Mouse (Mus musculus) embryo, embryonic 11.5 days (tissue): ENCODE results near the gene Trpm6.
A peak's percentile ranks its signal among the peaks of the same experiment; 100 is the strongest.

Experiments
- DNase-seq: peaks from one replicate; pipeline ENCODE4 v3.0.0-alpha.2; 2012; ENCODE audit warnings: low read depth, low spot score

The Trpm6 gene

GRCm38 (mm10) chr19:18771048-18771447 is 21.3 kb downstream of the Trpm6 start:
- DNase-seq, result no peak

DNA sequence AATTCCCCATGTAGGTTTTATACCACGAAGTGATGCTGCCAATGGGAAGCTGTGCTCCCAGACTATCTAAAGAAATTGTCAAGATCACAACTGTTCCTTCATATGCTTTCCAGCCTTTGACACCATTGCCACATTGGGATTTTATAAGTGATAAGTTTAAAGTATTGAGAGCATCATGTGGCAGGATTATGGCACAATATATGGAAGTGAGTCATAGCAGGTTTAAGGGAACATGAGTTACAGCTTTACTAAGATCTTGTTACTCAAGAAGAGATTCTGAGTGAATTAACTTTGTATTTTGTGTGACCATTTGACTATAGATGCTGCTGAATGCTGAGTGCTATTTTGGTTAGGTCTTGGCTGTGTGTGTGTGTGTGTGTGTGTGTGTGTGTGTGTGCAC is 21.8 kb downstream of the Trpm6 start:
- DNase-seq, result no peak

DNA sequence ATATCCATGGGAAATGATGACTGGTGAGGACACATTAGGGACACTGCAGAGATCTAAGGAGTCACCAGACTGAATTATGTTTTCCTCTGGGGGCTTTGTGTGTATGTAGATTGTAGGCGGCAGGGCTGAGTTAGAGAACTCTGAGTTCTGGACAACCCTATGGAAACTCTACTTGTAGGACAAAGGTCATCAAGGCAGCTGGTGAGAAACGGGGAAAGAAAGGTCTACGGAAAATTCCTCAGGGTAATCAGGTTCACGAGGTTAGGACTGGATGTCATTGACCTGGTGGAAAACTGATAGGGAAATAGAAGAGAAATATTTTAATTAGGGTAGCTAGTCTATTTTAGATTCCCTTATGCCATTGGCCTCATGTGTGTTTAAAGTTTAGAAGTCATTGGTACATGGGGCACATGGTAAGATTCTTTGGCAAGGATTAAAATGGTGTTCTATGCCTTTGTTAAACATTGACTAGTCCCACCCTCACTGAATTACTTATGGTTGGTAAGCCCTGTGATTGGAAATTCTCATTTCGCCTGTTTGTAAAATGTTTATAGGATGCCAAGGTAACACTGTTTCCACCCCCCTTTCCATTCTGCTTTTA is 23.2 kb downstream of the Trpm6 start:
- DNase-seq, result no peak

DNA sequence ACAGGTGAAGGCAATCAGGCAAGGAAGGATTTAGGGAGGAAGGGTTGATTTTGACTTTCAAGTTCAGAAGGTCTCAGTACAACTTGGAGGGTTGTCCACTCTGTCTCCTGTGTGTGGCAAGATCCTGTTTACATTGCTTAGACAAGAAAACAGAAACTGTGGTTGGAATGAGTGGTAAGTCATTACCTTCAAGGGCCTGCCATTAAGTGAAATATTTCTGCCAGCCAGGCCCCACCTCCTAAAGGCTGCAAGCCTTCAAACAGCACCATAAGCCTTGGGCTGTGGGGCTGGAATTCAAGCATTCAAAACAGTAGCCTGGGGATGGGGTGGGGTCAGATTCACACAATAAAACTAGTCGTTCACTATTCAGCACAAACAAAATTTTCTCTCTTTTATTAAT is 24.3 kb downstream of the Trpm6 start:
- DNase-seq, result no peak

DNA sequence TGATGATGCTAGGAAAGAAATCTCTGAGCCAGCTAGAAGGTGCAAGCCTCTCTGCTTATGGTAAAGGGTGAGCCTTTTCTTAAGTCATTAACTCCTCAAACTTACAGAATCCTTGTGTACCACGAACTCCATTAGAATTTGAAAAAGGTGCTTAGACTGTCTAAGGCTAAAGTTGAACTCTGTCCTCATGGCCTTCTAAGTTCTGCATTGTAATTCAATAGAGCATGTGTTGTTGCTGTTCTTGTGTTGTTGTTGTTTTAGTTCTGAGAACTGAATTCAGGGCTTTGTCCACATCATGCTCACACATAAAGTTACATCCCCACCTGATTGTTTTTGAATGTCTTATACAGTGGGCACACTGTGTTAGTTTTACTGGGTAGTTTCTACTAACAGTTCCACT is 49.9 kb downstream of the Trpm6 start:
- no peak for DNase-seq

DNA sequence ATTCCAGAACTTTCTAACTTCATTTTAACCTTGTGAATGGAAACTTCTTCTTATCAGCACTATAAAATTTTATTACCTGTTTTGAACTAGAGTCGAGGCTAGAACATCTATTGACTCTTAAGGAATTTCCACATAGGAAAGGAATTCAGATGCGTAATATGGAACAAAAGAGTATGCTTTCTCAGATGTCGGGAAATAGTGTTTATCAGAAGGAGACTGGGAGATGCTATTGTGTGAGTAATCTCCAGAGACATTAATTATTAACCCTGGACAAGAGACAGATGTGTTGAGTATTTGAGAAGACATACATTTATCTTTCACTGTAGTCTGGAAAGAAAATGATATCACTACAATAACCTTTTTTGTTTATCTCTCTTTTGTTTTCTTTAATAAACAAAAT is 61.5 kb downstream of the Trpm6 start:
- DNase-seq, result no peak

GRCm38 (mm10) chr19:18815170-18815569 is 65.4 kb downstream of the Trpm6 start:
- no peak for DNase-seq

GRCm38 (mm10) chr19:18817425-18817824 is 67.6 kb downstream of the Trpm6 start:
- no peak for DNase-seq

DNA sequence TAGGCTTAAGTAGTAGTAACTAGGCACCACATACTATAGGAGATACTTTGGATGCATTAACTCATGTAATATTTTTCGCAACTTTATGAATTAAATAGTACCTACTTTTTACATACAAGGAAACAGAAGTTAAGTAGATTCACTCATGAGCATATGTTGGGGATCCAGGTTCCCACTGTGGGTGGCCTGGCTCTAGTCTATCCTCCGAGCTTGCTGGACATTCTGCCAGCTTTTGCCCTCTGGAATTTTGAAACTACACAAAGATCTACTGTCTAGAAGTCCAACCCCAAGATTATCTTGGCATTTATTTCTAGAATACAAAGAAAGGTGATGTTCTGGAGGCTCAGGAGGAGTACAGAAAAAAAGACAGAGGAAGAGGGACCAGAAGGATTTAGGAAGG is 78.8 kb downstream of the Trpm6 start:
- DNase-seq, result no peak

DNA sequence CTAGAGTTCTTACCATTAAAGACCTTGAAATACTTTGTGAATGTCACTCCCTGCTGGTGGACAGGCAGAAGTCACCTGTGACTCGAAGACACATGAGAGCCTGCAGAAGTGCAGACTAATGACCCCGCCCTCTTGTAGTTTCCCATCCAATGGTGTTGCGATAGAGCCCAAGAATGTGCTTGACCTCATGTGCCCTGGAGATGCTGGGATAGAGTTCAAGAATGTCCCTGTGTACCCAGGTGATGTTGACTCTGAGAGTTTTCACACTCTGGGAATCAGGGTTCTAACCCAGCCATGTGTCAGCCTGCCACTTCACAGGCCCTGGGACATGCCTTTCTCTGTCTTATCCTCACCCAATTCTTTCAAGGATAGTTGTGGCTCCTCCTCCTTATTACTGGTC is 81.4 kb downstream of the Trpm6 start:
- no peak for DNase-seq

DNA sequence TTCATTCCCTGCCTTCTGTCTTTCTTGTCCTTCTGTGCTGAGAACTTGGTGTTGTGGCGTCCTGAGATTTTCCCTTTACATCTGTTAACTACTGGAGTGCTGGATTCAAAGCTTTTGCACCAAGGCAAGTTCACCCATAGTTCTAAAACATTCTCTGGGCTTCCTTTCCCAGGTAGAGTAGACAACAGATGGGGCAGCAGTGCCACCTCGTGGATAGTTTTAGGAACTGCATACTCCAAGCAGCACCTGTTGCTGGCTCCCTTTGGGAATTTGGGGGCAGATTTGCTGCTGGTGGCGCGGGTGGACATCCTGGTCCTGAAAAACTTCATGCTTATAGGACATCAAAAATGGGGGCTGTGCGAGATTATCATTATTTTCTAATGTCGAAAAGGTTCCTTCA is 85.2 kb downstream of the Trpm6 start:
- DNase-seq, result peak; percentile 53

GRCm38 (mm10) chr19:18841789-18842562 is 92.2 kb downstream of the Trpm6 start:
- no peak for DNase-seq

- no peak for DNase-seq
These were observed 92.8 kb downstream of the Trpm6 start for GRCm38 (mm10) chr19:18842626-18843025.

- DNase-seq, result no peak
These were observed 96.6 kb downstream of the Trpm6 start for GRCm38 (mm10) chr19:18846336-18846735.

GRCm38 (mm10) chr19:18868311-18868710 is 118.5 kb downstream of the Trpm6 start:
- no peak for DNase-seq

GRCm38 (mm10) chr19:18872792-18873569 is 123.2 kb downstream of the Trpm6 start:
- DNase-seq, result no peak

DNA sequence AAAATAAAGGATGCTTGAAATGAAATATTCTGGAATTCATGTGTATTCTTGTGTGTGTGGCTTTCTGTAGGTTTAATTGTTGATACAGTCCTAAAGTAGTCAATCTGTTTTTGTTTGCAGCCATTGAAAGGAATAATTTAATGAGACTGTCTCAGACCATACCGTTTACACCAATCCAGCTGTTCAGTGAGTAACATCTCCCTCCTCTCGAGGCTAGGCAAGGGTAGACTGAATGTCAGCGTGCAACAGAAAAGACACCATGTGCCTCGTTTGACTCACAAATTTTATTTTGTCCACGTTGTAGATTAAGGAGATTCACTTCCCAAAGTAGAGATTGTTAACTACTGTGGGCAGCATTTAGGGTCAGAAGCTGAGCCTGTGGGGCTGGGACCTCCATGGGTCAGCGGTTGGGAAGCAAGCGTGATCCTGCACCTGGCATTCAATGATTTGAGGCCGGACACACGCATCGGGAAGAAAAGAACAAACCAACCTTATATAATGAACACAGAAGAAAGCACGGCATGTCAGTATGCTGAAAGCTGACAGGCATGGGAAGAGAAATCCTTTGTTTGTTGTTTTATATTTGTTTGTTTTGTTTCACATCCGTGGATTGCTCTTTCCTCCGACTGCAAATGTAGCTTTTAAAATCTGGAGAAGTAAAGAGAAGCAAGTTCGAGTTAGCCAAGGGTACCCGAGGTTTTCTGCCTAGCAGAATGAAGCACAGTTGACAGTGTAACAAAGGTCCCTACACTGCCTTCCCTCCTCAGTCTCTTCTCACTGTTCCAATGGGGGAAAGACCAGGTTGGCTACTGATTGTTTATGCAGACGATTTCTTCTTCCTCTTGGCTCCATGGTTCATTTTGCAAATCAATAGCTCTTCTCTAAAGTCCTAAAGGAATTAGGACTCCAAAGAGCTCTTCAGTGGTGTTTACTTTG is 124.2 kb downstream of the Trpm6 start:
- no peak for DNase-seq

DNA sequence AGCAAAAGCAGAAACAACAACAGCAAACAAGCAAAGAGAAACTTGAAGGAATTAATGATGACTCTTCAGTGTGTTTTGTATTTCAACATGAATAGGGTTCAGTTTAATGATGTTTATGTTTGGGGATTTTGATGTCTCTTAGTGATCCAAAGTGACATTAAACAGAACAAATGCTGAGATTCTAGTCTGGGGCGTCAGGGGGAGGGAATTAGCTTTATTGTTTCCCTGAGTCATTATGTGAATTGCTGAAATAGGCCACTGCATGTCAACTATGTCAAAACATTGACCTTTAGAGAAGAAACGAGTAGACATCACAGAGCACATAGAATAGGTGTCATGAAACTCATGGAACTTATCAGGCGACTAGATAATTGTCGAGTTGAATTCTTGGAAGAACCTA is 129.5 kb downstream of the Trpm6 start:
- DNase-seq, result no peak

GRCm38 (mm10) chr19:18881162-18881561 is 131.4 kb downstream of the Trpm6 start:
- no peak for DNase-seq

DNA sequence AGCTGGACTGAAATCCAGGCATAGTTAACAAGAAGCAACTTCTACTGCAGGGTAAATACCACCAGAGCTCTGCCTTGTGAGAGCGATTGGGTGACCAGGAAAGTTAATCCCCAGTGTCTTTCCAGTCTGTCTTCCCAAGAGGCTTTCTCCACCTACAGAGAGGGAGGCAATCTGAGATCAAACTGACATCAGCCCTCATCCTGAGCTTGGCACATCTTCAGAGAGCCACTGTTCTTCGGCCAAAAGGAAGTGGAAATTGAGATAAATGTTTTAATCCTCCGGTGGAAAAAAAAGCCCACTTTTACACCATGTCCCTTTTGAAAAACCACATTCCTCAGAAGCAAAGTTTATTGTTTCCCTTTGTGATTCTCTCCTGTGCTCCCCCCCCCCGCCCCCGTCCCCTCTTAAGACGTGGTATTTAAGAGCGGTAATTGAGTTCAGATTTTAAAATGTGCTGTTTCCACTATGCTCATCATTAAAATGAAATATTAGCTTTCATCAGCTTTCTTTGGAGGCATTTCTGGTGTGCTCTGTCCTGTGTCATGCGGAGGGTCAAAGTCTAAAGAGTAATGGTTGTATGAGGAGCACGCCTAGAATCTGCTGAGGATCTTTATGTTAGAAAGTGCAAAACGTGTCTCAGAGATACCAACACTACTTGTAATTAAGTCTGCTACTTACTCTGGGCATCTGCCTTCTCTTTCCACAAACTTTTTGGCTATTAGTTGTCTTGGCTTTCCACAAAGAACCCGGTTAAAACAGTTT is 138.0 kb downstream of the Trpm6 start:
- DNase-seq, result no peak
